Mouse (Mus musculus) heart, postnatal 0 days (tissue): ENCODE measurements around the gene Wdr25.

Experiments used
- CTCF ChIP-seq: IDR thresholded peaks from 2 replicates; pipeline ENCODE4 v1.5.1; 2016; ENCODE audit warnings: antibody characterized with exemption, control low read depth, low read depth
- EP300 ChIP-seq: IDR thresholded peaks from 2 replicates; pipeline ENCODE4 v1.6.1; 2016; ENCODE audit warnings: antibody characterized with exemption, low read depth

DNA sequence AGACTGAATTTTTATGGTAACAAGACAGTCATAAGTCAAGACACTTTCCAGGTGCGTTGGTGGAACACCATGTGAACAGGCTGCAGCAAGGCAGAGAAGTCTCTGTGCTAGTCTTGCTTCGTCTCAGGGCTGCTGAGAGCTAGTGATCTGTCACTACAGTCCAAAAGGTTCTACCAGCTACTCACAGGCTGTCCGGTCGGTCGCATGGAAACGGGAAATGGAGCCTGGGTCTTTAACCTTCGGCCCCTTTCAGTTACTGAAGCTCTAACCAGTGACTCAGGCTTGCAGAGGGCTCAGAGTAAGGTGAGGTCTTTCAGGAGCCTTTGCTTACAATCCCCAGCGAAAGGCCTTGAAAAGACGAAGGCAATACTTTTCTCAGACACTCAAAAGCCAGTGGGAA is 78.0 kb downstream of the Wdr25 start:
- TF ChIP-seq CTCF = no peak
- TF ChIP-seq EP300 = no peak
